Mouse (Mus musculus) thymus, adult 2 months (tissue): ENCODE results near the gene Cenpu. TPM values are rescaled to one million over a fixed set of nuclear protein-coding genes. Genes with fewer than 3 reads are reported as not detected.

Experiments
- DNase-seq: peaks from one replicate; pipeline ENCODE4 v3.0.0; 2021
- H3K27ac ChIP-seq: fragments of 200-500 bp; 2 replicates; pipeline ENCODE4 v1.5.1; 2012; ENCODE audit warnings: low read length, control low read depth; ENCODE audit not compliant: control insufficient read depth, insufficient read depth
- H3K27me3 ChIP-seq: fragments of 200-500 bp; 2 replicates; pipeline ENCODE4 v1.6.1; 2012; ENCODE audit warnings: mild to moderate bottlenecking, low read length, moderate library complexity, mixed read lengths; ENCODE audit not compliant: control insufficient read depth, insufficient read depth
- H3K36me3 ChIP-seq: fragments of 200-500 bp; 2 replicates; pipeline ENCODE4 v1.6.1; 2012; ENCODE audit warnings: mild to moderate bottlenecking, low read length, moderate library complexity; ENCODE audit not compliant: control insufficient read depth, insufficient read depth
- H3K4me1 ChIP-seq: fragments of 200-500 bp; replicated peaks from 2 replicates; pipeline ENCODE4 v1.6.1; 2012; ENCODE audit warnings: low read length; ENCODE audit not compliant: control insufficient read depth, insufficient read depth
- H3K4me3 ChIP-seq: fragments of 200-500 bp; 2 replicates; pipeline ENCODE4 v1.5.1; 2012; ENCODE audit warnings: mild to moderate bottlenecking, low read length, control low read depth, moderate library complexity; ENCODE audit not compliant: control insufficient read depth, insufficient read depth
- CTCF ChIP-seq: fragments of 200-500 bp; IDR thresholded peaks from 2 replicates; pipeline ENCODE4 v1.5.1; 2012; ENCODE audit warnings: mild to moderate bottlenecking, control low read depth, low read length, moderate library complexity, borderline replicate concordance; ENCODE audit not compliant: control insufficient read depth, poor library complexity, insufficient read depth; ENCODE audit errors: extremely low read depth
- POLR2A ChIP-seq: fragments of 200-500 bp; IDR thresholded peaks from 2 replicates; pipeline ENCODE4 v1.6.1; 2012; ENCODE audit warnings: mild to moderate bottlenecking, low read length, control low read depth, moderate library complexity; ENCODE audit not compliant: control insufficient read depth, poor library complexity, insufficient read depth; ENCODE audit errors: extremely low read depth
- WGBS: fragments of 180-500 bp; shearing (Covaris S2); methylation state at CpG from one replicate; pipeline ENCODE4 v1.1.7; 2018; 5-methylcytosine and 5-hydroxymethylcytosine counted together
- polyA plus RNA-seq: library from polyadenylated mRNA; depleted of rRNA; stranded (reverse); fragments of >200 nt; gene quantifications from 2 replicates; pipeline ENCODE4 v1.2.3, GENCODE M21; 2012

The Cenpu gene
- polyA plus RNA-seq, 1 experiment: 4.6 TPM

DNA sequence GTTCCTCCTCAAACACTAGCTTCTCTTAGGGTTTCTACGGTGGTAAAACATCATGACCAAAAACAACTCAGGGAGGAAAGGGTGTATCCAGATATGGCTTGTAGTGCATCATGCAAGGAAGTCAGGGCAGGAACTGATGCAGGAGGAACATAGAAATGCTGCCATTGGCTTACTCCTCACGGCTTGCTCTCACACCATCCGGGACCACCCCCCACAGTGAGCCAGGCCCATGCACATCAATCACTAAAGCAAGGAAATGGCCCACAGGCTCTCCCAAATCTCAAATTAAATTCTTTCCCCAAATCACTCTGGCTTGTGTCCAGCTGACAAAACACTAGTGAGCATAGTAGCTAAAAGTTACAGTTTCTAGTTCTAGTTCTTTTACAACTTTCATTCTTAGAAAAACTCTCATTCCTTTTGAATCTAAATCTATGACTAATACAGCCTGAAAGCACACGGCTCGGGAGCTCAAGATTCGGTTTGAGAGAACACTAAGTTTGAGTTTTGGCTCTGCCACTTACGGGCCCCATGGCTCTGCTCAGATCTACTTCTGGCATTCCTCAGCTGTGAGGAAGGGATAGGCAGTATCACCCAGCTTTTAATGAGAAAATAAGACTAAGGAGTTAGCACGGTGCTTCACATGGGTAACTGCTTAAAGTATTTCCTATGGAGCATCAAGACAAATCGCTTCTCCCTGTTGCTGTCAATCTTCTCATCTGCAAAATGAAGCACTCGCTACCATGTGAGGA lies 49.3 kb downstream of the Cenpu start:
- Histone ChIP-seq H3K4me1 (no peaks in the 10 kb centered on the region), H3K27ac (no peak overlapping the region), H3K36me3 (peaks cover 4% of the 10 kb centered on the region; the same call in 1 of the 2 replicates), H3K4me3 (no peak overlapping the region), H3K27me3 (no peaks in the 10 kb centered on the region)
- DNase-seq: no peak
- 87% methylated on average over 10 of the region's 10 CpGs for WGBS
- TF ChIP-seq POLR2A: no peak
- no peak for TF ChIP-seq CTCF

DNA sequence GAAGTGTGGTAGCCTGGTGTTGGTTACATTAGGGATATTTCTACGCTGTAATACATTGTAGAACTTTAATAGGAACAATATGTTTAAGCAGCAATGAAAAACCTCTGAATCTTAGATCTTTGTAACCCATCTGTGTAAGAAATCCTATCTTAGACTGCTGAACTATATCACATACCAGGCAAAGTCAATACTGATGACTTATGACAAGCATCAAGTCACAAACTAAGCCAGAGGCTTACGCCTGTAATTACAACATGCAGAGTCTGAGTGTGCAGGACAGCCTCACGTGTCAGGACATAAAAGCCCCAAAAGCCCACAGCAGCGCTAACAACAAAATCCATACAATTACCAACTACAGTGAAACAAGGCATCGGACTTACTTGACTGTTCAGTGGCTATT lies 51.8 kb downstream of the Cenpu start:
- no peak overlapping the region for H3K27ac ChIP-seq
- DNase-seq: no peak
- H3K27me3 ChIP-seq: no peaks in the 10 kb centered on the region
- H3K36me3 ChIP-seq: peaks cover 14% of the 10 kb centered on the region; the same call in 1 of the 2 replicates
- WGBS: 96% methylated on average over 5 of the region's 5 CpGs
- H3K4me3 ChIP-seq: no peak overlapping the region
- no peaks in the 10 kb centered on the region for H3K4me1 ChIP-seq
- TF ChIP-seq CTCF (no peak), POLR2A (no peak)

DNA sequence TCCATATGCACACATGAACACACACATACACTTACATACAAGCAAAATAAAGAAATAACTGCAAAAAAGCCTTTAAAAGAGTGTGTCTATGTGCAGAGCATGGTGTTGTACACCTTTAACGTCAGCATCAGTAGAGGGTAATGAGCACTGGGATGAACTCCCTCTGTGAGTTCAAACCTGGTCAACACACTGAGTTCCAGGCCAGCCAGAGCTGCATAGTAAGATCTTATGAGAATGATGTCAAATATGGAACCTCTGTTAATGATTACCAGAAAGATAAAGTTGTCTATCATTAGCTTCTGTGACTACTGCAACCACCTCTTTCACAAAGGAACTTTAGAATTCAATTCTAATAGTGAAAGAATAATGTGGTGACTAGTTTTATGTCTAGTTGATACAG lies 55.1 kb downstream of the Cenpu start:
- WGBS: 98% methylated on average over 1 of the region's 1 CpGs

DNA sequence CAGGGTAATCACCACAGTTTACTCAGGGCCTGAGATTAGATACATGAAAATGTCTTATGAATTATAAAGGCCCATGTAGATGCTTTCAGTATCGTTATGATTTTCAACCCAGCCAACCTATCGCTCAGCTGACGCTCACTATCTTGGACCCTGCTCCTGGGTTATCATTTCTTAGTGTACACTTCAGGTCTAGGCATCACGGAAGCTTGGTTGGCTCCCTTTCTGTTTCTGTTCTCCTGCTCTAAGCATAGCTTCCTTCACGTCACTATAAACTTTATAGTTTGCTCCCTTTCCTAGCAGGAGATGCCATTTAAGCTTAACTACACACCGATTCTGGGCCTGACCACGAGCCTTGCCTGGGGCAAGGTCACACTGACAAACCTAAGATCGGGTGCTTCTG lies 59.7 kb downstream of the Cenpu start:
- Histone ChIP-seq H3K4me3 (no peak overlapping the region), H3K36me3 (peaks cover 9% of the 10 kb centered on the region; the same call in 1 of the 2 replicates), H3K27ac (no peak overlapping the region), H3K27me3 (no peaks in the 10 kb centered on the region), H3K4me1 (peaks cover 8% of the 10 kb centered on the region)
- TF ChIP-seq POLR2A: no peak
- TF ChIP-seq CTCF: no peak
- no peak for DNase-seq
- 95% methylated on average over 8 of the region's 8 CpGs for WGBS

More for the DNA sequence above, 55.1 kb downstream of the Cenpu start:
- Histone ChIP-seq H3K36me3 (peaks cover 14% of the 10 kb centered on the region; the same call in 1 of the 2 replicates), H3K27ac (no peak overlapping the region), H3K4me3 (no peak overlapping the region), H3K27me3 (no peaks in the 10 kb centered on the region), H3K4me1 (no peaks in the 10 kb centered on the region)
- no peak for DNase-seq
- no peak for TF ChIP-seq CTCF
- TF ChIP-seq POLR2A: no peak

- H3K4me1 ChIP-seq: peaks cover 9% of the 10 kb centered on the region
- H3K27ac ChIP-seq: no peak overlapping the region
- H3K4me3 ChIP-seq: no peak overlapping the region
- no peak for TF ChIP-seq CTCF
- no peak for TF ChIP-seq POLR2A
- DNase-seq: no peak
- no peaks in the 10 kb centered on the region for H3K27me3 ChIP-seq
- H3K36me3 ChIP-seq: no peaks in the 10 kb centered on the region
- WGBS: 91% methylated on average over 4 of the region's 4 CpGs
Measured at GRCm38 (mm10) chr8:46612913-46613312, 61.1 kb downstream of the Cenpu start.

GRCm38 (mm10) chr8:46613377-46613776 lies 61.5 kb downstream of the Cenpu start:
- WGBS: 93% methylated on average over 4 of the region's 4 CpGs
- H3K27me3 ChIP-seq: no peaks in the 10 kb centered on the region
- H3K36me3 ChIP-seq: no peaks in the 10 kb centered on the region
- H3K4me1 ChIP-seq: peaks cover 12% of the 10 kb centered on the region
- DNase-seq: no peak
- no peak overlapping the region for H3K4me3 ChIP-seq
- TF ChIP-seq CTCF (no peak), POLR2A (no peak)
- no peak overlapping the region for H3K27ac ChIP-seq

DNA sequence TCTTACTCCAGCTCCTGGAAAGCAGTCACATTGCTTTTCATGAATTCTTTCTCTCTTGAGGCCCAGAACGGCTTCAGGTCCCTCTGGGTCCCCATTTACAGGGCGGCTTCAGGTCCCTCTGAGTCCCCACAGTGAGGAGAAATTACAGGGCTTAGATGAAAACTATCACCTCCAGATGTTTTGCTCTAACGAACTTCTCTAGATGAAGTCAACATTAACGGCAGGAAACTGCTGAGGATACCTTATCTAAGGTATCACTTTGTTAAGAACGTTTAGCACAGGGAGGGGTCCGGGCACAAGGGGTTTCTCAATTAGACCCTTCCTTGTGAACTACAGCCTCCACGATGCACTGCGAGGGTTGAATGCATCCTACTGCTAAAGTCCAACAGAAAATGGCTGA lies 64.1 kb downstream of the Cenpu start:
- no peak overlapping the region for H3K4me3 ChIP-seq
- no peaks in the 10 kb centered on the region for H3K27me3 ChIP-seq
- TF ChIP-seq CTCF (no peak), POLR2A (no peak)
- H3K4me1 ChIP-seq: peaks cover 17% of the 10 kb centered on the region
- 0 out of 2 replicates have a peak overlapping the region, but pooled peaks have one; percentile 28 for H3K27ac ChIP-seq
- DNase-seq: no peak
- 21% methylated on average over 8 of the region's 8 CpGs for WGBS
- no peaks in the 10 kb centered on the region for H3K36me3 ChIP-seq
